Mouse (Mus musculus) kidney, embryonic 16.5 days (tissue): ENCODE measurements around the gene Parm1. TPM values are rescaled to one million over a fixed set of nuclear protein-coding genes. Genes with fewer than 3 reads are reported as not detected.

Experiments
- polyA plus RNA-seq: library from polyadenylated mRNA; unstranded; fragments of >200 nt; fragmentation: Nextera tagmentation; extraction: Ambion mirVana; gene quantifications from 2 replicates; pipeline ENCODE4 v1.2.1, GENCODE M21; 2015

Gene Parm1
- polyA plus RNA-seq, 1 experiment from 2014 or later = 9.6 TPM

Other genes with a start within 250 kb of the Parm1 start
- gene Btc, start 114.6 kb upstream of the Parm1 start, polyA plus RNA-seq = 8.7 and 11.7 TPM in 2 replicates